Mouse (Mus musculus) frontal cortex, adult (tissue): ENCODE results near the gene Fam3c.
"Not testable (repeated sequence)": the region's sequence is repeated elsewhere in the genome, so short reads cannot be mapped to it uniquely, and the experiment has no call there.

Experiments
- ATAC-seq: cut with Nextera tagmentation; 2 replicates; pipeline ENCODE4 v1.9.2; 2017; ENCODE audit warnings: mild to moderate bottlenecking, moderate library complexity, mixed read lengths; ENCODE audit not compliant: low TSS enrichment

The Fam3c gene

DNA sequence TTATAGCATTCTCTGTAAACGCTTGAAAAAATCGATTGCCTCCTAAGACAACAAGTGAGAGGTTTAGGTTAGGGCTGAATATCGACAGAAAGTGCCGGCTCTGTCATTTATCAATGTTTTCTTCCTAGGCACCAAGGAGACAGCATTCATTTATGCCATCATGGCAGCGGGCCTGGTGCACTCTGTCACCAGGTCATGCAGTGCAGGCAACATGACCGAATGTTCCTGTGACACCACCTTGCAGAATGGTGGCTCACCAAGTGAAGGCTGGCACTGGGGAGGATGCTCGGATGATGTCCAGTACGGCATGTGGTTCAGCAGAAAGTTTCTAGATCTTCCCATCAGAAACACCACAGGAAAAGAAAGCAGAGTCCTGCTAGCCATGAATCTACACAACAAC is 65.3 kb downstream of the Fam3c start:
- no peak for ATAC-seq

DNA sequence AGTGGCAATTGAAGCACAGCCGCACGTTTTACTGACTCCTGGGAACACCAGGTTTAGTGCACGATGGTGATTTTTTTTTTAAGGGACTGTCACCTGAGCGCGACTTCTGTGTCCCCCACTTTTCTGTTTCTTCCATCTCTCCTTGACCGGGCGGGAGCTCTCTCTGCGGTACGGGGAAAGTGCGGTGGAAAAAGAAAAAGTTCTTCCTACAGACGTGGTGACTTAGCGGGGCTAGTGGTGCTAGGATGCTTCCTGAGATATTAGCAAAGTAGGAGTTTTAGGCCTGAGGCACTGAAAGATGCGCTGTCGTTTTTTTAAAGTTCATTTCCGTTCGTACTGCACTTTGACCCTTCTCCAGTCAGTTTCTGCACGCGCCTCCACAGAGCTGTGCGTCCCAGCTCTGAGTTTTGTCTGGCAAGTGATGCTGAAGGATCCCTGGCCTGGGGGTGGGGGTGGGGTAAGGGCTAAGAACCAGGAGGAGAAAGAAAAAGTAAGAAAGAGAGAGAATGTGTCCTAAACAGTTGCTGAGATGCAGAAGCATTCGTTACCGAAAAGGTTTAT is 66.5 kb downstream of the Fam3c start:
- ATAC-seq, result no peak

DNA sequence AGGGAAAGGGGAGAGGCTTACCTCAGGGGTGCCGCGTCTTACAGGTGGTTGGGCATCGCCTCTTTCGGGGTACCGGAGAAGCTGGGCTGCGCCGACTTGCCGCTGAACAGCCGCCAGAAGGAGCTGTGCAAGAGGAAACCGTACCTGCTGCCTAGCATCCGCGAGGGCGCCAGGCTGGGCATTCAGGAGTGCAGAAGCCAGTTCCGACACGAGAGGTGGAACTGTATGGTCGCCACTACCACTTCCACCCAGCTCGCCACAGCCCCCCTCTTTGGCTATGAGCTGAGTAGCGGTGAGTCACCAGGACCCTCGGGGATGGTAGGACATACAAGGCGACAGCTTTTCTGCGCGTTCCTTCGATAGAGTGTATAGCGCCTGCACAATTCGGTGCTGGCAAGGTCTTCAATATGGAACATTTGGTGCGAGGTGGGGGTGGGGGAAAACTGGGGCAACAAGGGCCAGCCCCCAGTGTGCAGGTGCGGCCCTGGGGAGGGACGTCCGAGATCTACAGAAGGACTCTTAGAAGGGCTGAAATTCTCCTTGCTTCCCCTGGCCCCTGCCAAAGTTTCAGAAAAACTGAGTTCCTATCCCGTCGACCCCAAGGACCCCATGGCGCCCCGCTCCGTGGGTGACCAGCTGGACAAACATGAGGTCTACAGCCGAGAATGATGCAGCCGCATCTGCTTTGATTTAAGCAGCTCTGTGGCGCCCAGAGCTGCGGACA is 67.1 kb downstream of the Fam3c start:
- peak; percentile 78 for ATAC-seq

DNA sequence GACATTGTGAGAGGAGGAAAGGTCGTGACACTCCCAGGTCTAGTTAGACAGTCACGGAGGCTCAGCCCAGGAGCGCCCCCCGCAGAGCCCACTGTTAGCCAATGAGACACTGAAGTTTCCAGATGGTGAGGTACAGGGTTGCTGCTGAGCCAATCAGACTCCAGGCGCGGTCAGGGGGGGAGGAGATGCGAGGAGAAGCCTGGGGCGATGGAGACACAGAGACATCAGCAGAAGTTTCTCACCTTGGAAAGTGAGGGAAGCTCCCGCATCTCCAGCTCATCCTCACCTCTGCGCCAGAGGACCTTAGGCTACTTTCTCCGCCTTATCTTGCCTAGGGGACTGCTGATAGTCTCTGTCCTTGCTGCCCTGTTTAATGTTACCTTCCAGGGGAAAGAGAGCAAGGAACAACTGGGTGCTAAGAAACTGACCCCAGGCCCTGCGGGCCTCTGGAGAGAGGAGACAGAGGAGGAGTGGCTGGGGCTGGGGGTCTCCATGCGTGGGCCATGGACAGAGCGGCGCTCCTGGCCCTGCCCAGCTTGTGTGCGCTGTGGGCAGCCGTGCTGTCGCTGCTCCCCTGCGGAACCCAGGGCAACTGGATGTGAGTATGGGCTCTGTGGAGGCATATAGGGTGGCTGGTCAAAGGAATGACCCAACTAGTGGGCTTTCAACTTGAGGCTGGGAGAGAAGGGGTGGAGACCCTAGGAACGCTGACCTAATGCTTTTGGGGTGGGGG is 67.9 kb downstream of the Fam3c start, which contains the start of gene Wnt16:
Gene Wnt16 (plus strand): TSS at position 224 of the 733 bp plus-strand sequence.
- peak; percentile 91 for ATAC-seq

DNA sequence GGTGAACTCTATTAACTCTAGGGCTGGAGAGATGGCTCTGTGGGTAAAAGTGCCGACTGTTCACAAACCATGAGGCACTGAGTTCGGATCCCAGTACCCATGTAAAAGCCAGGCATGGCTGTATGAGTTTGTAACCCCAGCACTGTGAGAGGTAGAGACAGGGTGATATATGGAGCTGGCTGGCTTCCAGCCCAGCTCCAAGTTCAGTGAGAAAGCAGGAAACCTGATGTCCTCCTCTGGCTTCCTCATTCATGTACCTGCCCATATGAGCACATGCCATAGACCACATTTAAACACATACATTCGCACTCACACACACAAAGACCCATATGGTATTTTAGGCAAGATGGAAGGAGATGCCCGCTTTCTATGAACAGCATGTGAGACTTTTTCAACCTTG is 73.6 kb downstream of the Fam3c start:
- ATAC-seq, result no peak

DNA sequence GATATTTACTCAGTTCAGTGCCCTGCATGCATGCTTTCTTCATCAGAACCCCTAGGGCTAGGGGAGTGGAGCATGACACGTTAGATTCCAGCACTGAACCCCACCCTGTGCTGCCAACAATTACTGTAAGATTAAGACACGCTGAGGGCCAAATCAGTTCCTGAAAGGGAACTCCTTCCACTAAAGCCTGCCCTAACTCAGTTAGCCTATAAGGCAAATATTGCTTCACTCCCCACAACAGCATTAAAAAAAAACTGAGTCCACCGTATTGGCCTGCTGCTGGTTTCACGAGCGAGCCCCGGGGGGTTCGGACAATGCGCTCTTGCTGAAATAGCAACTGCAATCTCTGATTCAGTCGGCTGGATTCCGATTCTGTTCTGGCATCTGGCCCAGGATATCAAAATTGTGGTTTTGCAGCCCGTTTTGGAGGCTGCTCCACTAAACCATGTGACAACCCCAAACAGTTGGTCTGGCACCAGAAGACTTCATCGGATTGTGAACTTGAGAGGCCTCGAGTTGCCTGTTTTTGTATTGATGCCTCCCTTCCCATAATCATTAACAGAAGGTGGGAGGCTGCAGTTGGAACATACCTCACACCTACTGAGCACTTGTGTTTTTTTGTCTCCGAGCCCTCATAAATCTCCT is 75.7 kb downstream of the Fam3c start:
- peak; percentile 52 for ATAC-seq

DNA sequence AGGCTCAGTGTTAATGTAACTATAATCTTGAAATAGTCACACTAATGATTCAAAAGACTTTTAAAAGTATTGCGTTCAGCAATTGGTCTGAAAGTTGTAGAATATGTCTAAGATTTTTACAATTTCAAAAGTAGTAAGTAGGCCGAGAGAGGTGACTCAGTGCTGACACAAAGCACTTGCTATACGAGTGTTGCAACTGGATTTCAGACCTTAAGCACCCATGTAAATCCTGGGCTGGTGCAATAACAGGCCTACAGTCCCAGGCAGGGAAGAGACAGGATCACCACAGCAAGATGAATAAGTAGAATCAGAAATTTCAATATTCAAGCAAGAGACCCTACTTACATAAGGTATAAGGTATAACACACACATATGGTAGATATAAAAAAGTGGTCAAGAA is 78.1 kb downstream of the Fam3c start:
- ATAC-seq, result no peak

DNA sequence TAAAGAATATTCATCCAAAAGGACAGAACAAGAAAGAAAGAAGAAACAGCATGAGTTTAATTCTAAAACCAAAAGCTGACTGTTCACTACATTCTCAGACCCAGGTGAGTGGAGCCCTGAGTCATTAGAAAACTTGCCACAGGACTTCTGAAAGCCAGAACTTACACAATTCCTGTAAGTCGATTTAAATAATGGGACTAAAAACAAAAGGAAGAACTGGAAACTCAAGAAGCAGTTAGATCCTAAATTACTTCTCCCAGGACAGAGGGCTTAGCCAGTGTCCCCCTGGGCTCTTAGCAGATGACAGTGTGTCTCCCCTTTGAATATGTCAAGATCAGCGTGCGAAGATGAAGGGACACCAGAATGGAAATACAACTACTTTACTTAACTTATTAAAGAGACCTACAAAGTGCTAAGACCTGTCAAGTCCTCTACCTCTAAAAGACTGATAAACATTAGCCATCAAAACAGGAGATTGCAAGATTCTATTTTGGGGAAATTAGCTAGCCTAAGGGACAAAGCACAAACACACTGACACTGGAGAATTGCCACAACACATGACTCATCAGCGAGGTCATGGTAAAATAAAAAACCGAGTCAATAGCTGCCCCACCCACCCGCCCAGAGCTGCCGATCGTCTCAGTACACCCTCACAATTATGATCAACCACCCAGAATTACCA is 86.1 kb downstream of the Fam3c start:
- no peak for ATAC-seq

DNA sequence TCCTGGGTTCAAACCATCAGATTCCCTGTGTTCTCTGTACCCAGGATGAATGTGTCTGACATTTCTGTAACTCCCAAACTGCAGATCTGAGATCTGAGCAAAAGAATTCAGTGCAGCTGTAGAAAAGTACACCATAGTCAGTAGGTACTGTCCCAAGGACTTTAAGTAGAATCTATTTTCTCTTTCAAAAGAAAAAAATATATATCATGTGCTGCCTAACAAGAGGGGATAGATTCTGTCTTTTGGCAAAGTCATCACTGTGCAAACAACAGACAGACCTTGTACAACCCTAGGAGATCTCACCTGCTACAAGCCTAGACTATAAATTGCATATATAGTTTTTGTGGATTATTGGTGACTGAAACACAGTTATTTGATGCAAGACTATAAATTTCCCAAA is 87.4 kb downstream of the Fam3c start:
- no peak for ATAC-seq

DNA sequence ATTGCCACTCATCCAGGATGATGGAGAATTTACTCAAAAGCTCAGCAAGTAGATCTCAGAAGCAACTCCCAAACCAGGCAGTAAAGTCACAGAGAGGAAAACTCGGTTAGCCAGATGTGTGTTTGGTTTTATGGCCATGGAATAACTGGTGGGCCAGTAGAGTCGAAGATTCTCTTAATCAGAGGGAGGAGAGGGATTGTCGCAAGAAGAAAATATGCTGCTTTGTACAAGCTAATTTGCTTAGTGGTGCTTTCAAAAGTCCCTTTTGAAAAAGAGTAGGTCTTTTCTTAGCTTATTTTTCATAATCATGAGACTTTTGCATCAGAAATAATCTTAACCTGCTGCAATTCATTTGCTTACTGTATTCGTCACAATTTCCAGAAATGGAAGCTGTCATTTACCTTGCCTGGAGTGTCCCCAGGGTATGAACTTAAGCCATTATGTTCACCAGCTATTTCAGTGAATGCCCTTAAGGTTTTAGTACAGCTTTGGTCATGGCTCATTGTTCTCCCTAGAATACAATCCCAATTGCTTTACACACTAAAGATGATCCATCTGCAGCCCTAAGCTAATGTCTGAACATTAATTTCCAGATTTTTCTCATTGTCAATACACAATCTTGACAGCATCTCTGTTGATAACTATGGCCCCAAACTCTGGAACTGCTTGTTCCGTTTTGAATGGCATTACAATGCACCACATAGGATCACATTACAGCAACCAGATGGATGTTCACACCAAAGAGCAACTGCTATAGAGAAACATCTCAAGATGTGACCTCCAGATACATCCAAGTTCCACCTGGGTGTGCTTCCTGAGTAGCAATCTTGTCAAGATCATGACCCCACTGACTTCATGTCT is 88.0 kb downstream of the Fam3c start:
- ATAC-seq, result no peak

DNA sequence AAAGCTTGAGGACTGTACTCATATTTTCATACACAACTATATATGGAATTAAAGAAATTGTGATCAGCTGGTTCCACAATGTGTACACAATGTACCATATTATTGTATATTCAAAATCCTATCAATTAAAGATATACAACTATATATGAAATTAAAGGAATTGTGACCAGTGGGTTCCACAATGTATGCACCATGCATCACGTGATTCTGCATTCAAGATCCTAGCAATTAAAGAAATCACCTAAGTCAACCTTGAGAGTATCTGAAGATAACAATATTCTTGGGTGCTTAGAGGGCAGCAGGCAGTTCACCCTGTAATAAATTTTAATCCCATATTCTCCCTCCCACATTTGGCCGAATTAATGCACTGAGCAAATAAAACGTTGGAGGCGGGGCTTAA is 90.0 kb downstream of the Fam3c start:
- no peak for ATAC-seq

DNA sequence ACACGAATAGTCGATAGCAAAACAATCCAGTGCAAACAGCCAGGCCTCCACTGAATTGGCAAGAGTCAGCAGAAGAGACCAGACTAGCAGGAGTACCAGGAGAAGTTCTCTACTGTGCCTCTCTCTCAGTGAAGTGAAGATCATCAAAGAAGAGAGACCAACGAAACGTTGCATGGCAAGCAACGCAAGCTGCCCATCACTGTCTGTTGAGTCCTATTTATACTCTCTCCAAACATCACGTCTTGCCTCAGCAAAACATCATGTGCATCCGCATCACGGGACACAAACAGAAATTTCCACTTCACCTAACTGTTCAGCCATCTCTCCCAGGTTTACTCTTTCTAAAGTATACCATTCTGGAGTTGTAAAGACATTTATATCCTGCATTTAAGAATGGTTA is 91.9 kb downstream of the Fam3c start:
- ATAC-seq, result not testable (repeated sequence)

DNA sequence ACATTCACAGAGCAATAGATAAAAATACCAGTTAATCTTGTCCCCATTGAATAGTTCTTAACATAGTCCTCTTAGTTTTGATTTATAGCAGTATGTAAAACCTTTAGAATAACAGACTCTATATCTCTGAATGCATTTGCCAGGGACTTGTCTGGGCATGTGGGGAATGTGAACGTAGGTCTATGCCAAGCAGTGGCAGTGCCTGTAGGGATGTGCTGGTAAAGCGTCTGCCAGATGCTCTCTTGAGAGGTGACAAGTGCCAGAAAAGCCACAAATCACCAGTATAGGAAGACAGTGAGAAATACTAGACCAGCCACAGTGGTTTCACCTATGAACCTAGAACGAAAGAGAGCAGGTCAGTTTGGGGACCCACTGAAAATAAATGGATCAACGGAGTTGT is 93.5 kb downstream of the Fam3c start:
- no peak for ATAC-seq

DNA sequence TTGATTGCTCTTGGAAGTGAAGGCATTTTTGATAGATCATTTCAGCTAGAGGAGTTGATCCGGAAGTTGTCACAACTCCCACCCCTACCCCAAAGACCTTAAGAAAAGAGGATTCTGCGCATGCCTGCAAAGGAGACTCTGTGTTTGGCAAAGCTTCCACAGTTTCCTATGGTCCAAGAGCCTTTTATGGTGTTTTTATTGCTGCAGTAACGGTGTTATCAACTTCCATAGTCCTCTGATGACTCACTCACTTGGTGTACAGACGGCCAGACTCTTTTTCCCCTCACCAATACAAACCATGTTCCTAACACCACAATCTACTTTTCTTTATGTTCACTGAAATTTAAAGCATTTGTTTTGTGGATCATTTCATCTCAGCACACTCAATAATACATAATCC is 97.3 kb downstream of the Fam3c start:
- ATAC-seq, result no peak
